Mouse (Mus musculus) spleen, adult 2 months (tissue): ENCODE results near the gene Fbrsl1. TPM values are rescaled to one million over a fixed set of nuclear protein-coding genes. Genes with fewer than 3 reads are reported as not detected.

ENCODE experiments used
- DNase-seq, 2 experiments: peaks; one replicate each; pipeline versions ENCODE4 v3.0.0 to v3.0.0-alpha.2; 2012 to 2021; ENCODE audit warnings: low spot score in 2 of 2, low read depth in 1 of 2
- H3K27ac ChIP-seq: fragments of 200-500 bp; 2 replicates; pipeline ENCODE4 v1.5.1; 2012; ENCODE audit warnings: low read length, inconsistent platforms; ENCODE audit not compliant: insufficient read depth
- H3K27me3 ChIP-seq: fragments of 200-500 bp; 2 replicates; pipeline ENCODE4 v1.6.1; 2012; ENCODE audit warnings: mild to moderate bottlenecking, moderate library complexity, low read length, inconsistent platforms; ENCODE audit not compliant: control insufficient read depth, insufficient read depth
- H3K36me3 ChIP-seq: fragments of 200-500 bp; 2 replicates; pipeline ENCODE4 v1.6.1; 2012; ENCODE audit warnings: mild to moderate bottlenecking, low read length, inconsistent platforms; ENCODE audit not compliant: control insufficient read depth, insufficient read depth
- H3K4me1 ChIP-seq: fragments of 200-500 bp; 2 replicates; pipeline ENCODE4 v1.6.1; 2011; ENCODE audit warnings: inconsistent platforms; ENCODE audit not compliant: control insufficient read depth, insufficient read depth, insufficient read length
- H3K4me3 ChIP-seq: fragments of 200-500 bp; 2 replicates; pipeline ENCODE4 v1.5.1; 2011; ENCODE audit warnings: mild to moderate bottlenecking, inconsistent platforms; ENCODE audit not compliant: insufficient read depth, insufficient read length; ENCODE audit errors: extremely low read depth
- CTCF ChIP-seq: fragments of 200-500 bp; IDR thresholded peaks from 2 replicates; pipeline ENCODE4 v1.5.1; 2011; ENCODE audit warnings: mild to moderate bottlenecking, inconsistent platforms; ENCODE audit not compliant: insufficient read depth, insufficient read length, insufficient replicate concordance; ENCODE audit errors: extremely low read depth
- POLR2A ChIP-seq: fragments of 200-500 bp; IDR thresholded peaks from 2 replicates; pipeline ENCODE4 v1.6.1; 2011; ENCODE audit warnings: low read depth, low read length, inconsistent platforms
- WGBS: fragments of 180-500 bp; shearing (Covaris S2); methylation state at CpG from one replicate; pipeline ENCODE4 v1.1.7; 2018; 5-methylcytosine and 5-hydroxymethylcytosine counted together
- polyA plus RNA-seq: library from polyadenylated mRNA; depleted of rRNA; stranded (reverse); fragments of >200 nt; gene quantifications from 2 replicates; pipeline ENCODE4 v1.2.3, GENCODE M21; 2012

The Fbrsl1 gene
- polyA plus RNA-seq, 1 experiment: 73.9 TPM

- Histone ChIP-seq H3K4me3 (no peak overlapping the region), H3K36me3 (no peaks in the 10 kb centered on the region), H3K4me1 (no peaks in the 10 kb centered on the region), H3K27me3 (no peaks in the 10 kb centered on the region), H3K27ac (no peak overlapping the region)
- 43% methylated on average over 1 of the region's 1 CpGs for WGBS
- TF ChIP-seq CTCF (no peak), POLR2A (no peak)
- DNase-seq: no peak
Measured at GRCm38 (mm10) chr5:110487943-110488342, 39.6 kb upstream of the Fbrsl1 start.

- Histone ChIP-seq H3K4me3 (no peak overlapping the region), H3K36me3 (no peaks in the 10 kb centered on the region), H3K27me3 (no peaks in the 10 kb centered on the region), H3K4me1 (no peaks in the 10 kb centered on the region), H3K27ac (no peak overlapping the region)
- no peak for DNase-seq
- TF ChIP-seq CTCF (no peak), POLR2A (no peak)
- 76% methylated on average over 5 of the region's 5 CpGs for WGBS
Measured at GRCm38 (mm10) chr5:110486674-110487334, 38.5 kb upstream of the Fbrsl1 start.

- Histone ChIP-seq H3K4me1 (no peaks in the 10 kb centered on the region), H3K27ac (no peak overlapping the region), H3K4me3 (no peak overlapping the region), H3K36me3 (no peaks in the 10 kb centered on the region), H3K27me3 (no peaks in the 10 kb centered on the region)
- WGBS: 43% methylated on average over 3 of the region's 3 CpGs
- no peak for DNase-seq
- TF ChIP-seq CTCF: no peak
- TF ChIP-seq POLR2A: no peak
Measured at GRCm38 (mm10) chr5:110484711-110485110, 36.4 kb upstream of the Fbrsl1 start.

GRCm38 (mm10) chr5:110479228-110479627 is 30.9 kb upstream of the Fbrsl1 start:
- no peak for DNase-seq
- Histone ChIP-seq H3K4me1 (no peaks in the 10 kb centered on the region), H3K4me3 (no peak overlapping the region), H3K27ac (no peak overlapping the region), H3K27me3 (no peaks in the 10 kb centered on the region), H3K36me3 (no peaks in the 10 kb centered on the region)
- no peak for TF ChIP-seq CTCF
- no peak for TF ChIP-seq POLR2A
- 12% methylated on average over 8 of the region's 8 CpGs for WGBS

GRCm38 (mm10) chr5:110474156-110474555 is 25.9 kb upstream of the Fbrsl1 start:
- 87% methylated on average over 11 of the region's 11 CpGs for WGBS
- Histone ChIP-seq H3K27me3 (no peaks in the 10 kb centered on the region), H3K4me3 (no peak overlapping the region), H3K4me1 (no peaks in the 10 kb centered on the region), H3K36me3 (no peaks in the 10 kb centered on the region), H3K27ac (no peak overlapping the region)
- TF ChIP-seq POLR2A: no peak
- DNase-seq: no peak

GRCm38 (mm10) chr5:110472834-110473233 is 24.5 kb upstream of the Fbrsl1 start:
- TF ChIP-seq CTCF (no peak), POLR2A (no peak)
- no peak overlapping the region for H3K4me3 ChIP-seq
- no peaks in the 10 kb centered on the region for H3K27me3 ChIP-seq
- H3K4me1 ChIP-seq: no peaks in the 10 kb centered on the region
- no peak overlapping the region for H3K27ac ChIP-seq
- WGBS: 50% methylated on average over 1 of the region's 1 CpGs
- DNase-seq: no peak
- no peaks in the 10 kb centered on the region for H3K36me3 ChIP-seq

GRCm38 (mm10) chr5:110471981-110472476 is 23.7 kb upstream of the Fbrsl1 start:
- H3K27me3 ChIP-seq: no peaks in the 10 kb centered on the region
- 87% methylated on average over 5 of the region's 5 CpGs for WGBS
- TF ChIP-seq CTCF (no peak), POLR2A (no peak)

More at GRCm38 (mm10) chr5:110471981-110472476, 23.7 kb upstream of the Fbrsl1 start:
- H3K4me1 ChIP-seq: no peaks in the 10 kb centered on the region
- no peak for DNase-seq
- no peak overlapping the region for H3K27ac ChIP-seq
- H3K36me3 ChIP-seq: no peaks in the 10 kb centered on the region
- no peak overlapping the region for H3K4me3 ChIP-seq
